Mouse (Mus musculus) cerebellum, adult 2 months (tissue): ENCODE data around the gene Cbx1. TPM values are rescaled to one million over a fixed set of nuclear protein-coding genes. Genes with fewer than 3 reads are reported as not detected.
"Not testable (repeated sequence)": the region's sequence is repeated elsewhere in the genome, so short reads cannot be mapped to it uniquely, and the experiment has no call there.

Experiments
- DNase-seq, 2 experiments: peaks; one replicate each; pipeline ENCODE4 v3.0.0; 2021
- H3K27ac ChIP-seq: fragments of 200-500 bp; 2 replicates; pipeline ENCODE4 v1.5.1; 2012; ENCODE audit warnings: low read length, control low read depth, inconsistent platforms; ENCODE audit not compliant: insufficient read depth
- H3K27me3 ChIP-seq: fragments of 200-500 bp; 2 replicates; pipeline ENCODE4 v1.6.1; 2012; ENCODE audit warnings: inconsistent platforms, mild to moderate bottlenecking, low read length, moderate library complexity; ENCODE audit not compliant: control insufficient read depth, insufficient read depth
- H3K4me1 ChIP-seq: fragments of 200-500 bp; 2 replicates; pipeline ENCODE4 v1.6.1; 2011; ENCODE audit warnings: low read length; ENCODE audit not compliant: control insufficient read depth, insufficient read depth
- H3K4me3 ChIP-seq: fragments of 200-500 bp; replicated peaks from 2 replicates; pipeline ENCODE3; 2011; ENCODE audit warnings: mild to moderate bottlenecking, low read depth, low read length, control low read depth; ENCODE audit not compliant: insufficient read depth
- CTCF ChIP-seq: fragments of 200-500 bp; IDR thresholded peaks from 2 replicates; pipeline ENCODE4 v1.5.1; 2011; ENCODE audit warnings: low read depth, mild to moderate bottlenecking, control low read depth, low read length, moderate library complexity, borderline replicate concordance; ENCODE audit not compliant: insufficient read depth
- POLR2A ChIP-seq: fragments of 200-500 bp; IDR thresholded peaks from 2 replicates; pipeline ENCODE4 v1.6.1; 2011; ENCODE audit warnings: low read length, control low read depth, borderline replicate concordance; ENCODE audit not compliant: insufficient read depth
- WGBS: fragments of 180-500 bp; shearing (Covaris S2); methylation state at CpG from one replicate; pipeline ENCODE4 v1.1.7; 2018; 5-methylcytosine and 5-hydroxymethylcytosine counted together
- polyA plus RNA-seq: library from polyadenylated mRNA; depleted of rRNA; stranded (reverse); fragments of >200 nt; gene quantifications from 2 replicates; pipeline ENCODE4 v1.2.3, GENCODE M21; 2012

The Cbx1 gene
- polyA plus RNA-seq, 1 experiment, result 40.7 TPM

DNA sequence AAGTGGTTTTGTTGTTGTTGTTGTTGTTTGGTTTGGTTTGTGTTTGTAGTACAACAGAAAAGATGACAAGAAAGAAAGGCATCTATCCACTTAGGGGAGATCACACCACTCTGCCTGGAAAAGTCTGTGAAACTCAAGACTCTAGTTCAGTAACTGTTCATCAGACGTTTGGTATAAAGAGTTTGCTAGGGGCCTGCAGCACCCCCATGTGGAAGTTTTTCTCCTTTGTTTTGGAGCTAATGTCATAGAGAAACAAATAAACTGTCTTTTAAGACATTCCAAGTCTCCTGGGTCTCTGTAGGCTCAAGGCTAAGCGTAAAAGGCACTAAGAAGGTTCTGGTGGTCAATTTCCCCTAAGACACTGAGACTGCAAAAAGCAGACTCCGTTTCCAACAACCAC is 12.9 kb upstream of the Cbx1 start:
- H3K4me3 ChIP-seq, result no peak overlapping the region
- no peaks in the 10 kb centered on the region; the same call in 1 of the 2 replicates for H3K4me1 ChIP-seq
- no peak overlapping the region for H3K27ac ChIP-seq
- DNase-seq, result no peak
- WGBS, result 31% methylated on average over 3 of the region's 3 CpGs
- TF ChIP-seq POLR2A, result no peak
- no peak for TF ChIP-seq CTCF
- H3K27me3 ChIP-seq, result no peaks in the 10 kb centered on the region

DNA sequence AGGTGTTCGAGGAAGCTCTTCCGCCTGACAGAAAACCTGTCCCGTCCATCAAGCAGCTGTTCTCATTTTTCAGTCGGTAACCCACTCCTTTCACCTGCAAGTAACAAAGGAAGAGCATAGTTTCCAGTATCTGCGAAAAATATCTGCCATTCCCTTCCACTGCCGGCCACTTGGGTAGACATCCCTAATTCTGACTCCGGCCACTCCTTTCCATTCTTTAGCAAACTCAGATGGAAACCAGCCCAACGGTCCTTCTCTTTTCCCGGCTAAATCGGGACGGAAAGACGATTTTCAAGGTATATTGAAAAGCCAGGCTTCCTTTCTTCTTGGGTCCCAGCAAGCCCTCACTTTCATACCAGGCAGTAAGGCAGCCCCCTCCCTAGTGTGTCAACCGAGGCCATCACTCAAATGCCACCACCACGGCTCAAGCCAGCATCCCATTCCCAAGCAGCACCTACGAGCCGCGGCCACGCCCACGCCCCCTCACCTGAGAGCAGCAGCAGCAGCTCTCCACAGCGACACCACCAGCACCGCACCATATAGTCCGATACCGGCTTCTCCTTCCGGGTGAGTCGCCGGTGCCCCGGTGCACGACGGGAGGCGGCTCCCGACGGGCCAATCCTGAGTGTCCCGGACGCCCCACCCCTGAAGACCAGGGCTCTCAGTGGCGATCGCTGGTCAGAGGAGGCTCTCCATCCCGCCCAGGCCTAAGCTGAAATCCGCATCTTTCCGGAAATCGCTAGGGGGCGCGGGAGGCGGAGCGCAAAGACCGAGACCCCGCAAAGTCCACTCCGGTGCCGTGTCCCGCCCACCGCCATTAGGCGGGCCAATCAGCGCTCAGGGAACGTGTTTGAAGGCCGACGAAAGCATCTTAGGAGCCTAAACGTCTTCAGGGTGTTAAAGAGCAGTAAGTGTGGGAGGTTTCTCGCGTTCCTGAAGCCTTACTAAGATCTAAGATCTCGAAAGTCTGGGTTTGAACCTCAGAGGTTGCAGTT is 11.7 kb upstream of the Cbx1 start, which contains the start of gene Snx11:
Gene Snx11, minus strand, starts transcription at position 592 of the 995 bp plus-strand sequence.
- TF ChIP-seq POLR2A (peak; percentile 52; the same call in 1 of the 2 replicates), CTCF (peak; percentile 53; the same call in 1 of the 2 replicates)
- H3K27me3 ChIP-seq, result no peaks in the 10 kb centered on the region
- H3K4me1 ChIP-seq, result no peaks in the 10 kb centered on the region; the same call in 1 of the 2 replicates
- peak; percentile 100 for DNase-seq
- 1% methylated on average over 59 of the region's 59 CpGs for WGBS
- H3K27ac ChIP-seq, result no peak within 1 kb of the TSS
- H3K4me3 ChIP-seq, result peak within 1 kb of the TSS; percentile 70

DNA sequence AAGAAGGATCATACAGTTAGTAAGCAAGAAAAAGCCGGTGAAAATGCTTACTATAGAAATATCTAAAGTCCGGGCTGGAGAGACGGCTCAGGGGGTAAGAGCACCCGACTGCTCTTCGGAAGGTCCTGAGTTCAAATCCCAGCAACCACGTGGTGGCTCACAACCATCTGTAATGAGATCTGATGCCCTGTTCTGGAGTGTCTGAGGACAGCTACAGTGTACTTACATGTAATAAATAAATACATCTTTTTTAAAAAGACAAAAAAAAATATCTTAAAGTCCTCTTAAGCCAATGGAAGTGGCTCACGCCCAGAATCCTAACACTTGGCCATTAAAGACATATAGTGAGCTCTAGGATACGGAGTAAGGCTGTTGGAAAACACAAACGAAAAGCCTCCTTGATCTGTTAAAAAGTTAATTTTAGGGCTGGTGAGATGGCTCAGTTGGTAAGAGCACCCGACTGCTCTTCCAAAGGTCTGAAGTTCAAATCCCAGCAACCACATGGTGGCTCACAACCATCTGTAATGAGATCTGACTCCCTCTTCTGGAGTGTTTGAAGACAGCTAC is 10.8 kb upstream of the Cbx1 start:
- peak overlapping the region; percentile 70 for H3K4me3 ChIP-seq

GRCm38 (mm10) chr11:96780306-96780705 is 8.6 kb upstream of the Cbx1 start:
- H3K4me3 ChIP-seq, result no peak overlapping the region
- H3K27me3 ChIP-seq, result no peaks in the 10 kb centered on the region
- H3K27ac ChIP-seq, result no peak overlapping the region
- 82% methylated on average over 5 of the region's 5 CpGs for WGBS
- no peak for TF ChIP-seq POLR2A
- TF ChIP-seq CTCF, result no peak
- DNase-seq, result no peak
- H3K4me1 ChIP-seq, result no peaks in the 10 kb centered on the region; the same call in 1 of the 2 replicates

More for the DNA sequence above, 10.8 kb upstream of the Cbx1 start:
- H3K4me1 ChIP-seq, DNase-seq, H3K27ac ChIP-seq, H3K27me3 ChIP-seq: not testable (repeated sequence)
- 71% methylated on average over 10 of the region's 10 CpGs for WGBS

DNA sequence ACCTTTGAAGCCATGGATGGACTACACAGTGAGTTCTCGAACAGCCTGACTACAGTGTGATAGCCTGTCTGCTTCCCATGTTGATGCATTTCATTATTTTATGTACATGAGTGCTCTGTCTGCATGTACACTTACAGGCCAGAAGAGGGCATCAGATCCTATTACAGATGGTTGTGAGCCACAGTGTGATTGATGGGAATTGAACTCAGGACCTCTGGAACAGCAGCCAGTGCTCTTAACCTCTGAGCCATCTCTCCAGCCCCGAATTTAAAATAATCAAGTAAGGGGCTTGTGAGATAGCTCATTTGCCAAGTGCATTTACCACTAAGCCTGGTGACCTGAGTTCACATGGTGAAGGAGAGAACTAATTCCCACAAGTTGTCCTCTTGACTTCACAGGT is 7.5 kb upstream of the Cbx1 start:
- TF ChIP-seq CTCF, result no peak
- Histone ChIP-seq H3K27ac (no peak overlapping the region), H3K27me3 (no peaks in the 10 kb centered on the region), H3K4me1 (no peaks in the 10 kb centered on the region; the same call in 1 of the 2 replicates), H3K4me3 (no peak overlapping the region)
- no peak for DNase-seq
- WGBS, result 64% methylated on average over 2 of the region's 2 CpGs

DNA sequence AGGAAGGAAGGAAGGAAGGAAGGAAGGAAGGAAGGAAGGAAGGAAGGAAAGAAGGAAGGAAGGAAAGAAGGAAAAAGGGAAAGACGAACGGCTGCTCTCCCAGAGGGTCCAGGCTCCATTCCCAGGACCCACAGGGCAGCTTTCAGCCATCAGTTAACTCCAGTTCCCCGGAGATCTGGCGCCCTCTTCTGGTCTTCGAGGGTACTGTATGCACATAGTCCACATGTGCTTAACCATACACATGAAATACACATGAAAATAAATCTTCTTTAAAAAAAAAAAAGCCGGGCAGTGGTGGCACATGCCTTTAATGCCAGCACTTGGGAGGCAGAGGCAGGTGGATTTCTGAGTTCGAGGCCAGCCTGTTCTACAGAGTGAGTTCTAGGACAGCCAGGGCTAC is 4.1 kb upstream of the Cbx1 start:
- not testable (repeated sequence) for H3K27ac ChIP-seq, H3K4me3 ChIP-seq, H3K27me3 ChIP-seq, H3K4me1 ChIP-seq
- DNase-seq, result peak; percentile 41 to 71
- WGBS, result under 1% methylated on average over 7 of the region's 7 CpGs
- TF ChIP-seq CTCF, result peak; percentile 69

DNA sequence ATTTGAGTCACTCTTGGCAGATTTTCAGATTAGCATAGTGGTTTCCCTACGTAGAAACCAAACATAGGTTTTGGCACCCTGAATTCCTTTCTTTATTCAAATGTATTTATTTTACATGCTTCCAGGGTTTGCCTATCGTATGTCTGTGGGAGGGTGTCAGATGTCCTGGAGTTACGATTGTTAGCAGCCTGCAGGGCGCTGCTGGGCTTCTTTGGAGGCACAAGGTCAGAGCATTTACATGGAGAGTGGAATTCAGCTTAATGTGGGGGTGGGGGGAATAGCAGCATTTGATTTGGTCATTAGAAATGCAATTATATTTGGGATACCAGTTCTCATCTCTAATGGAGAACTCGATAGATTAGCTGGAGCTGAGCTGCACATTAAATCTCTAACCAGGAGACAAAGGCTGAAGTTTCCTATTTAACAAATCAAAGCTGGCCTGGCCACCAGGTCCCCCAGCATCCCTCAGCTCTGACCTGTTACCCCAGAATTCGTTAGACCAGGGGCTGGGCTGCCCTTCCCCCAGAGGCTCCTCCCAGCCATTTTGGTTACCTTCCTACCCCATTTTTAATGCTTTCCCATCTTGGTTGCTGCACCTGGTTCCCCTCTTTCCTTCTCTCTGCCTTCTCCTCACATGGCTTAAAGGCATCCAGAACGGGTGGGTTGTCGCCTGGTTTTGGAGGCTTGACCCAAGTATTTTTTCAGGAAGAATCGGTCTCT is 2.0 kb upstream of the Cbx1 start:
- WGBS, result 45% methylated on average over 9 of the region's 9 CpGs
- no peak for TF ChIP-seq POLR2A
- no peak for TF ChIP-seq CTCF
- no peak for DNase-seq
- Histone ChIP-seq H3K27ac (no peak overlapping the region), H3K4me1 (peaks cover 2% of the 10 kb centered on the region; the same call in 1 of the 2 replicates), H3K4me3 (no peak overlapping the region), H3K27me3 (no peaks in the 10 kb centered on the region)

DNA sequence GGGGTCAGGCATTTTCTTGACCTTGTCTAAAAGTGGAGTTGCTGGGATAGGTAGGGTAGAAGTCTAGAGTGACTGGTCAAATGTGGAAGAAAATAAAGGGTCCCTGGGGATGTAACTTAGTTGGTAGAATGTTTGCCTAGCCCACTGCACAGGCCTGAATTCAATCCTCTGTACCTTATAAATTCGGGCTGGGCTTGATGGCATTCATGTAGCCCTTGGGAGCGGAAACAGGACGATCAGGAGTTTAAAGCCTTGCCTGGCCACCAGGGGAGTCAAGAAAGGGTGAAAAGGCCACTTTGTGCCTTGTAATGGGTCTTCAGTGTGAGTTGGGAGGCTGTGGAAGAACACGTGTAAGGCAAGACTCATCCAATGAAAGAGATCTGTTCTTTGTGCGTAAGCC is 1.1 kb downstream of the Cbx1 start:
- 6% methylated on average over 5 of the region's 5 CpGs for WGBS
- peak overlapping the region; percentile 88 for H3K4me3 ChIP-seq
- H3K4me1 ChIP-seq, result peaks cover 2% of the 10 kb centered on the region; the same call in 1 of the 2 replicates
- no peak overlapping the region for H3K27ac ChIP-seq
- no peak for TF ChIP-seq POLR2A
- no peak for TF ChIP-seq CTCF
- DNase-seq, result no peak
- H3K27me3 ChIP-seq, result no peaks in the 10 kb centered on the region
